Mouse (Mus musculus): ENCODE data around the gene Krt20. TPM values are rescaled to one million over a fixed set of nuclear protein-coding genes. Genes with fewer than 3 reads are reported as not detected.

Gene Krt20
- polyA plus RNA-seq, 1 experiment from 2014 or later, result 0.17 TPM

GRCm38 (mm10) chr11:99439465-99439864 is 1.5 kb upstream of the Krt20 start:
- H3K4me3 ChIP-seq (ENCODE audit: low read depth, low read length), result no peak overlapping the region

DNA sequence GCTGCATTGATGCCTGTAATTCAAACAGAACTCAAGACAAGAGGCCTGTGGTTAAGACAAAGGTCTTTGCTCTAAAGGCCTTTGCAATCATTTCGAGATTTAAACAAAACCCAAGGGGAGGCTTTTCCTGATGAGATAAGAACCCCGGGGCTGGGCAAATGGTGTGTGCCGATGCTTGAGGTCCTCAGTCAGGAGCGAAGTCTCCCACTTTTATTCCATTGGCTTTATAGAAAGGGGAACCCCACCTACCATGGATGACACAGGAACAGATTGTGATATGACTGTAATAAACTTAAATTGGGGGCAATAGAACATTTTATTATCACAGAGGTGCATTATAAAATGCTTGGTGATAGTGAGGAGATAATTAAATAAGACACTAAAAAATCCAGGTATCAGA is 1.3 kb downstream of the Krt20 start:
- ATAC-seq (replicated peaks; ENCODE audit: insufficient number of reproducible peaks, low FRiP score, low TSS enrichment, low read depth), result no peak
- Histone ChIP-seq H3K4me3 (ENCODE audit: low read depth, low read length) (no peak overlapping the region), H3K9me3 (replicated peaks; ENCODE audit: control insufficient read depth, low read length) (no peaks in the 10 kb centered on the region), H3K4me1 (ENCODE audit: control insufficient read depth, insufficient read depth, low read length) (no peaks in the 10 kb centered on the region), H3K4me2 (ENCODE audit: low read depth, low read length) (no peak overlapping the region), H3K27ac (replicated peaks; ENCODE audit: low read depth, low read length) (no peak overlapping the region), H3K36me3 (replicated peaks; ENCODE audit: control insufficient read depth, insufficient read depth, low read depth, low read length) (no peaks in the 10 kb centered on the region), H3K9ac (replicated peaks; ENCODE audit: low read length) (no peak overlapping the region), H3K27me3 (ENCODE audit: control insufficient read depth, insufficient read depth, low read length) (no peaks in the 10 kb centered on the region)
- no peak for DNase-seq (ENCODE audit: low spot score)
- 77% methylated on average over 4 of the region's 4 CpGs for WGBS

More at GRCm38 (mm10) chr11:99439465-99439864, 1.5 kb upstream of the Krt20 start:
- H3K36me3 ChIP-seq (replicated peaks; ENCODE audit: control insufficient read depth, insufficient read depth, low read depth, low read length), result no peaks in the 10 kb centered on the region
- H3K27ac ChIP-seq (replicated peaks; ENCODE audit: low read depth, low read length), result no peak overlapping the region
- no peak overlapping the region for H3K9ac ChIP-seq (replicated peaks; ENCODE audit: low read length)
- no peak overlapping the region for H3K4me2 ChIP-seq (ENCODE audit: low read depth, low read length)
- H3K9me3 ChIP-seq (replicated peaks; ENCODE audit: control insufficient read depth, low read length), result no peaks in the 10 kb centered on the region
- no peak for DNase-seq (ENCODE audit: low spot score)
- H3K4me1 ChIP-seq (ENCODE audit: control insufficient read depth, insufficient read depth, low read length), result no peaks in the 10 kb centered on the region
- ATAC-seq (replicated peaks; ENCODE audit: insufficient number of reproducible peaks, low FRiP score, low TSS enrichment, low read depth), result no peak
- 65% methylated on average over 10 of the region's 10 CpGs for WGBS
- no peaks in the 10 kb centered on the region for H3K27me3 ChIP-seq (ENCODE audit: control insufficient read depth, insufficient read depth, low read length)

- Histone ChIP-seq H3K27ac (replicated peaks; ENCODE audit: low read depth, low read length) (no peak overlapping the region), H3K4me2 (ENCODE audit: low read depth, low read length) (no peak overlapping the region), H3K9me3 (replicated peaks; ENCODE audit: control insufficient read depth, low read length) (no peaks in the 10 kb centered on the region), H3K4me1 (ENCODE audit: control insufficient read depth, insufficient read depth, low read length) (no peaks in the 10 kb centered on the region), H3K36me3 (replicated peaks; ENCODE audit: control insufficient read depth, insufficient read depth, low read depth, low read length) (no peaks in the 10 kb centered on the region), H3K27me3 (ENCODE audit: control insufficient read depth, insufficient read depth, low read length) (no peaks in the 10 kb centered on the region), H3K9ac (replicated peaks; ENCODE audit: low read length) (no peak overlapping the region), H3K4me3 (ENCODE audit: low read depth, low read length) (no peak overlapping the region)
- DNase-seq (ENCODE audit: low spot score), result peak; percentile 30
- no peak for ATAC-seq (replicated peaks; ENCODE audit: insufficient number of reproducible peaks, low FRiP score, low TSS enrichment, low read depth)
- WGBS, result 51% methylated on average over 12 of the region's 12 CpGs
Measured at GRCm38 (mm10) chr11:99430670-99431069, 7.3 kb downstream of the Krt20 start.

DNA sequence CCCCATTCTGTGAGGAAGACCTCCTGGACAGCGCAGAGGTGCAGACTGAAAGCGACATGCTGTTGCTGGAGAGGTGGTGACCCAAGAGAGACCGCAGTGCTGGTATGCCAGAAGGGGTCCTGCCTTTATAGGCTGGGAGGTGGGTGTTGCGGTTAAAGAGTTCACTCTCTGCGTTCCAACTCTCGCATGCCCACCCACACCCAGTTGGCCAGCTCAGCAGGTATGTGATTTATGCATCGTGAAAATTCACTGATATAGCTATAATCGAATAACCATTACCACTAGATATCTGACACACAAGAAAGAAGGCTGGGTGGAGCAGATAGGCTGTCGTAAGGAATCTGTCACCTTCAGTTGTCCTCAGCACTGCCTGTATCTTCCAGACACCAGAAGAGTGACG is 15.8 kb downstream of the Krt20 start, which contains the start of gene Krt12:
Gene Krt12, minus strand, starts transcription at position 101 of the 400 bp plus-strand sequence.
- H3K4me1 ChIP-seq (ENCODE audit: control insufficient read depth, insufficient read depth, low read length), result no peaks in the 10 kb centered on the region
- H3K9ac ChIP-seq (replicated peaks; ENCODE audit: low read length), result no peak within 1 kb of the TSS
- no peaks in the 10 kb centered on the region for H3K9me3 ChIP-seq (replicated peaks; ENCODE audit: control insufficient read depth, low read length)
- no peak within 1 kb of the TSS for H3K4me2 ChIP-seq (ENCODE audit: low read depth, low read length)
- H3K27ac ChIP-seq (replicated peaks; ENCODE audit: low read depth, low read length), result no peak within 1 kb of the TSS
- no peaks in the 10 kb centered on the region for H3K36me3 ChIP-seq (replicated peaks; ENCODE audit: control insufficient read depth, insufficient read depth, low read depth, low read length)
- DNase-seq (ENCODE audit: low spot score), result no peak
- 91% methylated on average over 10 of the region's 10 CpGs for WGBS
- no peaks in the 10 kb centered on the region for H3K27me3 ChIP-seq (ENCODE audit: control insufficient read depth, insufficient read depth, low read length)
- no peak within 1 kb of the TSS for H3K4me3 ChIP-seq (ENCODE audit: low read depth, low read length)
- no peak for ATAC-seq (replicated peaks; ENCODE audit: insufficient number of reproducible peaks, low FRiP score, low TSS enrichment, low read depth)

DNA sequence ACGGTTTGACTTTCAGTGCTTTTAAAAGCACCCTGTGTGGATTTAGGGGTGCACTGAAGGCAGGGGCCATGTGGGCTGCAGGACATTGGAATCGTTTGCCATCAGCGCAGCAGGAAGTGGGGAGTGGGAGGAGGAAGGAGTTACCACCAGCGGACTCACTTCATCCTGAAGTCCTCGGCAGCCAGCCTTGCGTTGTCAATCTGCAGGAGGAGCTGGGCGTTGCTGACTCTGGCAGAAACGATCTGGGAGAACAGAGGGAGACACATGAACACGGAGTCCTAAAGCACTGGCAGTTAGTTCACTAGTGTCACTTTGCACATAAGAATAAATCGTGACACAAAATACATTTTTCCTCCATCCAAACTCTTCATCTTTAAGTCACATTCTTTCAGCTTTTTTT is 17.4 kb downstream of the Krt20 start:
- DNase-seq (ENCODE audit: low spot score), result no peak
- H3K27ac ChIP-seq (replicated peaks; ENCODE audit: low read depth, low read length), result no peak overlapping the region
- WGBS, result 53% methylated on average over 10 of the region's 10 CpGs
- H3K9ac ChIP-seq (replicated peaks; ENCODE audit: low read length), result no peak overlapping the region
- no peaks in the 10 kb centered on the region for H3K9me3 ChIP-seq (replicated peaks; ENCODE audit: control insufficient read depth, low read length)
- ATAC-seq (replicated peaks; ENCODE audit: insufficient number of reproducible peaks, low FRiP score, low TSS enrichment, low read depth), result no peak
- no peaks in the 10 kb centered on the region for H3K4me1 ChIP-seq (ENCODE audit: control insufficient read depth, insufficient read depth, low read length)
- no peaks in the 10 kb centered on the region for H3K36me3 ChIP-seq (replicated peaks; ENCODE audit: control insufficient read depth, insufficient read depth, low read depth, low read length)
- no peak overlapping the region for H3K4me3 ChIP-seq (ENCODE audit: low read depth, low read length)
- H3K4me2 ChIP-seq (ENCODE audit: low read depth, low read length), result no peak overlapping the region
- no peaks in the 10 kb centered on the region for H3K27me3 ChIP-seq (ENCODE audit: control insufficient read depth, insufficient read depth, low read length)

DNA sequence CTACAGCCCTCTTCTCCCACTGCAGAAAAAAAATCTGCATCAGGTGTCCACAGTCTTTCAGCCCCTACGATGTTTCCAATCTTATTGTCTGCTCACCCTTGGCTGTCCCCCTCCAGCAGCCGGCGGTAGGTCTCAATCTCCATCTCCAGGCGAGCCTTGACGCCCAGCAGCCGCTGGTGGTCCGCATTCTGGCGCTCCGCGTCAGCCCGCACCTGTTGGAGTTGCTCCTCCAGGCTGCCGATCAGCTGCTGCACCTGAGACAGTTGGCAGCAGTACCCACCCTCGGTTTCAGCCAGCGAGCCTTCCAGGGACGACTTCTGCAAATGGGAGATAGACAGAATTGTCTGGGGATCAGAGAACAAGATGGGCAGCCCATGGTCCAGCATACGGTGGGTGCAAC is 20.1 kb downstream of the Krt20 start:
- Histone ChIP-seq H3K9me3 (replicated peaks; ENCODE audit: control insufficient read depth, low read length) (no peaks in the 10 kb centered on the region), H3K36me3 (replicated peaks; ENCODE audit: control insufficient read depth, insufficient read depth, low read depth, low read length) (no peaks in the 10 kb centered on the region)

GRCm38 (mm10) chr11:99416902-99417301 is 21.0 kb downstream of the Krt20 start:
- Histone ChIP-seq H3K4me1 (ENCODE audit: control insufficient read depth, insufficient read depth, low read length) (no peaks in the 10 kb centered on the region), H3K9me3 (replicated peaks; ENCODE audit: control insufficient read depth, low read length) (no peaks in the 10 kb centered on the region), H3K36me3 (replicated peaks; ENCODE audit: control insufficient read depth, insufficient read depth, low read depth, low read length) (no peaks in the 10 kb centered on the region), H3K4me3 (ENCODE audit: low read depth, low read length) (no peak overlapping the region), H3K27me3 (ENCODE audit: control insufficient read depth, insufficient read depth, low read length) (no peaks in the 10 kb centered on the region), H3K27ac (replicated peaks; ENCODE audit: low read depth, low read length) (no peak overlapping the region), H3K4me2 (ENCODE audit: low read depth, low read length) (no peak overlapping the region), H3K9ac (replicated peaks; ENCODE audit: low read length) (no peak overlapping the region)
- 87% methylated on average over 13 of the region's 13 CpGs for WGBS
- ATAC-seq (replicated peaks; ENCODE audit: insufficient number of reproducible peaks, low FRiP score, low TSS enrichment, low read depth) (no peak), DNase-seq (ENCODE audit: low spot score) (no peak)

More for the DNA sequence above, 20.1 kb downstream of the Krt20 start:
- Histone ChIP-seq H3K27ac (replicated peaks; ENCODE audit: low read depth, low read length) (no peak overlapping the region), H3K9ac (replicated peaks; ENCODE audit: low read length) (no peak overlapping the region), H3K4me1 (ENCODE audit: control insufficient read depth, insufficient read depth, low read length) (no peaks in the 10 kb centered on the region), H3K4me2 (ENCODE audit: low read depth, low read length) (no peak overlapping the region), H3K4me3 (ENCODE audit: low read depth, low read length) (no peak overlapping the region), H3K27me3 (ENCODE audit: control insufficient read depth, insufficient read depth, low read length) (no peaks in the 10 kb centered on the region)
- DNase-seq (ENCODE audit: low spot score), result no peak
- 67% methylated on average over 16 of the region's 16 CpGs for WGBS
- ATAC-seq (replicated peaks; ENCODE audit: insufficient number of reproducible peaks, low FRiP score, low TSS enrichment, low read depth), result no peak

DNA sequence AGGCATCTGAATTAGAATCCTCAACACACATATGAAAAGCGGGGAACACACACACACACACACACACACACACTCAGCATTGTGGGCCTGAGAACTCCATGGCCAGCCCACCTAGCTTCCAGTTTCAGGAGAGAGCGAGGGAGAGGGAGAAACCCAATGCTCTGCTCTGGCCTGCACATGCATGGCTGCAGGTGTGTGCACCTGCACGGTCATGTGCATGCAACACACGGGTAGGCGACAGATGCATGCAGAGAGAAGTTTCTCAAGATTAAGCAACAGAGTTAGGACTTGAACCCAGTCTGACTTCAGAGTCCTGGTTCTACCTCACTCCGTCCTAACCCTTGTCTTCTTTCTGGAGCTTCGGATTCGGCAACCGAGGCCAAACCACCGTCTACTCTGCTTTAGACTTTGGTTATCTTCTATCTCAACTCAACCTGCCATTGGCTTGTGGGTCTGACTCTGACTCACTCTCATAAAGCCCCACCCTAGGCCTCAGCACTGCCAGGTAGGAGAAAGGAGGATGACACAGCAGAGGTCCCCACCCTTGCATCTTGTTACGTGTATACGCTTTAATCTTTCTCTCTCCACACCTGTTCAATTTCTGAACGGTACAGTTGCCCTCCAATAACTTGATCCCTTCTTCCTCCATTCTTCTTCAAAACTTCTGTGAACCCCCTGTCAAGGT is 23.3 kb downstream of the Krt20 start:
- ATAC-seq (replicated peaks; ENCODE audit: insufficient number of reproducible peaks, low FRiP score, low TSS enrichment, low read depth), result no peak
- H3K4me1 ChIP-seq (ENCODE audit: control insufficient read depth, insufficient read depth, low read length), result no peaks in the 10 kb centered on the region
- H3K36me3 ChIP-seq (replicated peaks; ENCODE audit: control insufficient read depth, insufficient read depth, low read depth, low read length), result no peaks in the 10 kb centered on the region
- H3K4me2 ChIP-seq (ENCODE audit: low read depth, low read length), result no peak overlapping the region
- 90% methylated on average over 13 of the region's 13 CpGs for WGBS
- no peak for DNase-seq (ENCODE audit: low spot score)
- no peak overlapping the region for H3K4me3 ChIP-seq (ENCODE audit: low read depth, low read length)
- H3K27me3 ChIP-seq (ENCODE audit: control insufficient read depth, insufficient read depth, low read length), result no peaks in the 10 kb centered on the region
- H3K9me3 ChIP-seq (replicated peaks; ENCODE audit: control insufficient read depth, low read length), result no peaks in the 10 kb centered on the region
- H3K9ac ChIP-seq (replicated peaks; ENCODE audit: low read length), result no peak overlapping the region
- H3K27ac ChIP-seq (replicated peaks; ENCODE audit: low read depth, low read length), result no peak overlapping the region

Measured in embryonic facial prominence, embryonic 11.5 days (tissue).